Mouse (Mus musculus) lung, postnatal 10 days (tissue): ENCODE data around the gene Panx2.

Source experiments
- DNase-seq: peaks from one replicate; pipeline ENCODE4 v3.0.0; 2021

Panx2 gene

GRCm38 (mm10) chr15:89059161-89059931 is at the start of gene Panx2:
Gene Panx2, plus strand, starts transcription at chr15:89059734.
- DNase-seq, result no peak

GRCm38 (mm10) chr15:89016722-89017121 is 42.8 kb upstream of the Panx2 start:
- DNase-seq, result no peak

DNA sequence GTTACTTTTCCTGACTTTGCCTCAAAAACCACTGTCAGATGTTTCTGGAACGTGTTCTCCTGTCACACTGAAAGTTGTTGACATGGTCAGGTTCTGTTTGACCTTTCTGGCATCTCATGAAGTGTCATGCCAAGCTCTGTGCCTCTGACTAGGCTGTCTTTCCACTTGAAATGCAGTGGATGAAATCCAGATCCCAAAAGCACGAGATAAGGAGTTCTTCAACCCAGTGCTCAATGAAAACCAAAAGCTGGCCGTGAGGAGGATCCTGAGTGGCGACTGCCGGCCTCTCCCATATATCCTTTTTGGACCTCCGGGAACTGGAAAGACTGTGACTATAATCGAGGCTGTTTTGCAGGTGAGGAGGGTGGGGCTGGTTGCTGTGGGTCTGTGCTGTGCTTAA is 39.4 kb upstream of the Panx2 start:
- DNase-seq, result no peak

DNA sequence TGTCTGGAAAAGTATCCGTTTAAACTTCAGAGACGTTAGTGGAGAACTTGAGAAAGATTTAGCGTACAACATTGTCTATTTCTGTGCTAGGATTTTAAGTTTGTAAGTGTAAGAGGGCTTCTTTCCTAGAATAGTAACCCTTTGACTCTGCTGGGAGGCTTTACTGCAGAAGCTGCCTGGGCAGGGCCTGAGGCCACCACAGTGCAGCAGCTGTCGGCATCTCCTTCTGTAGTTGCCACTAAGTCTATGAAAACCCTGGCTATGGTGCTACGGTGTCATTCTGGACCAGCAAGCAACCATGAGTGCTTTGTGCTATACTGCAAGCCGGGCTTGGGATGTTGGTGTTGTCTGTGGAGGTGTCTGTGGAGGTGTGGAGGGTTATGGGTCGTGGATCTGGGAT is 39.0 kb upstream of the Panx2 start:
- no peak for DNase-seq

DNA sequence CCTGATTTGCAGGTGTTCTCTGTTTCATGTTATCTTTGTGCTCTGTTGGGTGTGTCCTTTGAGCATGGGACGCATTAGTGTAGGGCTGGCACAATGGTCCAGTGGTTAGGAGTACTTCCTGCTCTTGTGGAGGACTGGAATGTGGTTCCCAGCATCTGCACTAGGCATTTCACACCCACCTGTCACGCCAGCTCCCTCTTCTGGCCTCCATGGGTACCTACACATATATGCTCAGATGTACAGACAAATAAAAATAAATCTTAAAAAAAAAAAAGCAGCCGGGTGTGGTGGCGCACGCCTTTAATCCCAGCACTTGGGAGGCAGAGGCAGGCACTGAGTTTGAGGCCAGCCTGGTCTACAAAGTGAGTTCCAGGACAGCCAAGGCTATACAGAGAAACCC is 15.2 kb upstream of the Panx2 start:
- no peak for DNase-seq

DNA sequence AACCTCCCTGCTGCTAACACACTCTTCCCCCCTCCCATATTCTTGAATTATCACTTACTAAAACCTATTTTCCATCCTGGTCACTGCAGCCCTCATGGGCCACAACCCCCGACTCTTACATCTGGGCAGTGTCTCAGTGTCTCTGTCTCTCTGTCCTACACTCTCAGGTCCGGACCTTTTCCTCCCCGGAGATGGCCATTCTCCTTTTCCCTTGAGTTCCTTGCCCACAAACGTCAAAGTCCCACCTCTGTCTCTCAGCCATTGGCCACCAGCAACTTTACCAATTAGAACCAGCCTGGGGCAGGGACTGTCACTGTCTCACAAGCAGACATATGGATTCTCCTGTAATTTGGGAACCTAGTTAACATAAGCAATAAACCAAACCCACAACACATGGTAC is 13.2 kb upstream of the Panx2 start:
- DNase-seq, result no peak

GRCm38 (mm10) chr15:89054666-89055065 is 4.9 kb upstream of the Panx2 start:
- no peak for DNase-seq

- no peak for DNase-seq
These were observed 798 bp upstream of the Panx2 start for GRCm38 (mm10) chr15:89058736-89059135.

- DNase-seq, result no peak
These were observed 623 bp downstream of the Panx2 start for GRCm38 (mm10) chr15:89060032-89060681.

DNA sequence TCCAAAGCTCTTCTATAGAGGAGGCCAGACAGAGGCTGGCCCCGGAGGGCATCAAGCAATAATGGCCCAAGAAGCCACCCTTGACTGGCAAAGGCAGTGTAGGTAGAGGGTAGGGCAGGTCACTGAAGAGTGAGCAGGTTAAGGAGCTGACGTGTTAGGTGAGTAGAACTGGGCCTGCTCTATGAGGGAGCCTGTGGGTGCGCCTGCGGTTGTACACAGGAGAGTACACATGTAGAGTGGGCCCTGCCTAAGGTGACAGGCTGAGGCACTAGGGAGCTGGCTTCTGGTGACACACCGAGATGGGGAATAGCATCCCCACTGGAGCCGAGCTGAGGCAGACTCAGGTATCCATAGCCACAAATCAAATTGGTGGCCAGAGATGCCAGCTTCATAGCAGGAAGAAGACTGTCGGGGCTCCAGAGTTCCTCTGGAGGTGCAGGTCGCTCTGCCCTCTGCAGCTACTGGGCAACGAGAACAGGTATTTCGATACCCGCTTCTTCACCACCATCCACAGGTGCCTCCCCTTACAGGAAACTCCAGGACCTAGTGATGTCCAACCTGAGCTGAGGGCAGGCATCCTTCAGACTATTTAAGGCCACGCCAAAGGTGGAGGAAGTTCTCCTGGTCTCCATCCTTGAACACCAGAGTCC is 1.4 kb downstream of the Panx2 start:
- no peak for DNase-seq

GRCm38 (mm10) chr15:89061761-89062517 is 2.4 kb downstream of the Panx2 start:
- DNase-seq, result no peak

DNA sequence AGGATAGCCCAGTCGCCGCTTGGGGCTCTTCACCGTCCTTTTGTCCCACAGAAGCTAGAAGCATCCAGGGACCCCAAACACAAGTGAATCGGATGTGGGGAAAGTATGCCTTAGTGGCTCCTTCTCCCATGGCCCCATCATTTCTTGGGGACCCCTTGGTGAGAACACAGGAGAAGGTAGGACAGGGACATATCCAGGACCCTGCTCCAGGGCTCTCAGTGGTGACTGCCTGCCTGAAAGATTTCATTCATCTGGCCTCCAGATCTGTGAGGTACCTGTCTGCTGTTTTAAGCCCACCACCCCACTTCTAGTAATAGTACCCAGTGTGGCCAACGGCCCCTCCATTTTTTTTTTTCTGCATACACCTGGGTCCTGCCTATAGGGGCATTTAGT is 3.0 kb downstream of the Panx2 start:
- DNase-seq, result no peak

- DNase-seq, result no peak
These were observed 3.5 kb downstream of the Panx2 start for GRCm38 (mm10) chr15:89063001-89063400.

DNA sequence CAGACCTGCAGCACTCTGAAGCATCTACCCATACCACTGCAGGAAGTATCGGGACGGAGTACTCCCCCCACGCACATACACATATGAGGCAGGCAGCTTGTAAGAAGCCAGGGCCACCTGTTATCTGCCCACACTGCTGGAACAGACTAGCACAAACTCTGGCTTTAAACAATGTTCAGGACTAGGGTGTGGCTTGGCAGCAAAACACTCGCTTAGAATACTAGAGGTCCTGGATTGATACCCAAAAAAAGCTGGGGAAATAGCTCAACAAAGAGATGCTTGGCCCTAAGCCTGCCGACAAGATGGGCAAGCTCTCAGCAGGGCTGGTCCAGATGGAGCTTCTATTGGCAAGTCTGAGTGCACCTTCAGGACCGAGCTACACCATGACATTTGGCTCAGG is 4.0 kb downstream of the Panx2 start:
- DNase-seq, result no peak

GRCm38 (mm10) chr15:89064891-89065290 is 5.4 kb downstream of the Panx2 start:
- DNase-seq, result no peak

- no peak for DNase-seq
These were observed 8.1 kb downstream of the Panx2 start for GRCm38 (mm10) chr15:89067609-89068008.

- DNase-seq, result no peak
These were observed 8.7 kb downstream of the Panx2 start for GRCm38 (mm10) chr15:89068226-89068625.

DNA sequence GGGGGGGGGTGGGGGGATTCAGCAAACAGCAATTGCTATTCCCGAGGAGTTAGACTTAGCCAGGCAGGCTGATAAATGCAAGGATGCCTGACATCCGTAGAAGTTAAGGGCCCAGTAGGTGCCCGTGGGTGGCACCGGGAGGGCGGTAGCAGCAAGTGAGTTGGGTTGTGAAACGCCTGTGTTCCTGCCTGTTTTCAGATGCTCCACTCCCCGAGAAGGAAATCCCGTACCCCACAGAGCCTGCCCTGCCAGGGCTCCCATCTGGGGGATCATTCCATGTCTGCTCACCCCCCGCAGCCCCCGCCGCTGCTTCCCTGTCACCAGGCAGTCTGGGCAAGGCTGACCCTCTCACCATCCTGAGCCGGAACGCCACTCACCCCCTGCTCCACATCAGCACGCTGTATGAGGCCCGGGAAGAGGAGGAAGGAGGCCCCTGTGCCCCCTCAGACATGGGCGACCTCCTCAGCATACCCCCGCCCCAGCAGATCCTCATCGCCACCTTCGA is 9.9 kb downstream of the Panx2 start:
- DNase-seq, result no peak

- DNase-seq, result no peak
These were observed 11.1 kb downstream of the Panx2 start for GRCm38 (mm10) chr15:89070606-89071005.

- DNase-seq, result no peak
These were observed 14.6 kb downstream of the Panx2 start for GRCm38 (mm10) chr15:89073993-89074603.

- DNase-seq, result no peak
These were observed 15.3 kb downstream of the Panx2 start, which contains the start of gene Trabd for GRCm38 (mm10) chr15:89074613-89075477. Gene Trabd, plus strand, starts transcription at chr15:89075124.
